Mouse (Mus musculus): ENCODE measurements around the gene Tenm4.
A peak's percentile ranks its signal among the peaks of the same experiment; 100 is the strongest.

The Tenm4 gene

DNA sequence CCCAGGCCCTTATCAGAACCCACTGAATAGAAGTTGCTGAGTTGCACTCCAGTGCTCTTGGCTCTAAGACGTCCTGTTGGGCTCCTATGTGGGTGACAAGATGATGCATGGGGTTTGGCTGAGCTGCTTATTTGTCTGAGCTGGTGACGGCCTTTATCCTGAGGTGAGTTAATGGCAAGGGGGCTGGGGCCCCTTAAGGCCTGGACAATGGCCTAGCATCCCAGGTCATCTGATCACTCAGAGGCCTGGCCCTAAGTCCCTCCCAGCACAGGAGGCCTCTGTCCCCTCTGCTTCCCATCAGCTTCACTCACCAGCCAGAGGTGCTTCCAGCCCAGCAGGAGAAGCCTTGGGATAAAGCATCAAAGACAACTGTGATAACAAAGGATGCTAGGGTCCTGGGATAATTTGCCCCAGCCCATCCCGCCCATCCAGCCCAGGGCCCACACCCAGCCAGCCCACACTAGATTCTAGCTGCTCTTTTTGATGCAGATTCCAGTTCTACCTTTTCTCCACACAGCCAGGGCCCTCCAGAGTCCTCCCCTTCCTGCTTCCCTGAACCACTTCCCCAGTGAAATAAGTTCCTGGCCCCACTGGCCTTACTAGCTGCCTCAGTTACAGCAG is 484.2 kb downstream of the Tenm4 start:
- no peak for DNase-seq

DNA sequence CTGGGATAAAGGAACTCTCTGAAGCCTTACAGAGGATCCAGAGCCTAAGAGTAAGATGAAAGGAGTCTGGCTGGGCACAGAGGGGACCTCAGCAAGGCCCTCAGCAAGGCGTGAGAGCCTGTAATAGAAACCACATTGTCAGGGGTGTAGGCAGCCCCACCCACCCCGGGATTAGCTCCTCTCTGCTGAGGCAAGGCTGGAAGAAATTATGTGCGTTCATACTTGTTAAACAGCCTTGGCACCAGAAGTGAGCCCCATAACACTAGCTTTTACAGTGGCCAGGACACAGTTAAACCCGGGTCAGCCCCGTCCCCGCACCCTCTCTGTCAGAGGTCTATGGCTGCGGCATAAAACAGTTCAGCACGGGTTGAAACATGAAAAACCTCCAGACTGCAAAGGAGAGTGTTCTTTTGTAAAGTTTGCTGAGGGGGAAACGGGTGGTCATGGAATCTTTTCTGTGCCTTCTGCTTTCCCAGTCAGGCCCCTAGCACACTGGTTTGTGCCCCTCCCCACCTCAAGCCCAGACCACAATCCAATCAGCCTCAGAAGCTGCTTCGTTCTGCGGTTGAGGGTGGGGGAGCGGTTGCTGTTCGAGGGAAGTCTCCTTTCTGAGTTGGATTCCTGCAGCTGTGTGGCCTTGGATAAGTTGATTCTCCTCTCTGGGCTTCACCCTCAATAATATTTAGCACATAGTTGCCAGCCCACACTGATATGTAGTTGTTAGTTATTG is 486.2 kb downstream of the Tenm4 start:
- no peak for DNase-seq

GRCm38 (mm10) chr7:96657857-96658580 is 487.0 kb downstream of the Tenm4 start:
- DNase-seq, result no peak

GRCm38 (mm10) chr7:96660907-96661306 is 489.9 kb downstream of the Tenm4 start:
- no peak for DNase-seq

DNA sequence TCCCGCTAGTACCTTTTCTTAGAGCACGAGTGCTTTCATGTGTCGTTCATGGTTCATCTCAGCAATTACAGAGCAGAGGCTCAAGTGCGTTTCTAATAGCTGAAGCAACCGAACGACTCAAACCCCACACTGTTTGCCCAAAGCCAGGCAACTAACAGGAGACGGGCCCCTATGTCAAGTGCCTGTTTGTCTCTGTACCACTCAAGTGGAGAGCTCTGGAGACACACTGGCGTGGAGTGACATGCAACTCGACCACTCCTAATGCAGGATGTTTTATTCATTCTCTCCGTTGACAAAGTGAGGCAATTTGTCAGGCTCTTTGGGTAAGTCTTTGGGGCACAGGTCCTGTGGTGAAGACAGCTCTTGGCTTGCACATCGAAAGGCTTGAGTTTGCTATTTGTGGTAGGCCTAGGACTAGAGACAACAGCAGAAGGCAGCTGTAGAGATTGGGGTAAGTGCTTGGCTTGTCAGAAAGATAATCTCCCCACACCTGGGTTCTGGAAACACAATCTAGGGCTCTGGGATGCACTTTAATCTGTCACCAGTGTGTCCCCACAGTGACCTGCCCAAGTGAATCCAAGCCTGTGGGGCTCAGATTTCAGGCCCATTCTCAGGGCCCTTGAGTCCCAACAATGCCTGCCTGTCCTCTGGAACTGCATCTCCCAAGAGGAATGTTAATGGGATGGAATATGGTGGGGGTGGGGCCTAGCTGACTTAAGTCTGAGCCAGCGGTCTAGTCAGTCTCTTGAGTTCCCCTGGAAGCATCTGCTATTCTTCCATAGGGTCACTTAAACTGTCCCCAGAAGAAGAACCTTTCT is 490.5 kb downstream of the Tenm4 start:
- DNase-seq, result no peak

DNA sequence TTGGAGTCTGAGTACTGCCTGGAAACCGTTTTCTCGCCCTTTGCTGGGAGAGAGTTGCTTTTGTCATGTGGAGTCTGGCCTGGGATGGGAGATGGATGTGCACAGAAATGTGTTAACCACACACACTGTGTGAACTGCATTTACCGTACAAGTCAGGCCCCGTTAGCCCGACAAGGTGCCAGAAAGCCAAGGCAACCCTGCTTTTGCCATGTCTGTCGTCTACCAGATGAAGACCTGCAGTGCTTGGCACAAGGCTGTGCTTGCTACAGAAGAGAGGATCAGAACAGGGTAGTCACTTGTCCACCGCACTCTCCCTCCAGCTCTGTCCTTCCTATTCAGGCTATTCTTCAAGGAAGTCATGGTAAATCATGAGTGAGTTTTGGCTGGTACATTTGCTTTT is 492.3 kb downstream of the Tenm4 start:
- DNase-seq, result no peak

DNA sequence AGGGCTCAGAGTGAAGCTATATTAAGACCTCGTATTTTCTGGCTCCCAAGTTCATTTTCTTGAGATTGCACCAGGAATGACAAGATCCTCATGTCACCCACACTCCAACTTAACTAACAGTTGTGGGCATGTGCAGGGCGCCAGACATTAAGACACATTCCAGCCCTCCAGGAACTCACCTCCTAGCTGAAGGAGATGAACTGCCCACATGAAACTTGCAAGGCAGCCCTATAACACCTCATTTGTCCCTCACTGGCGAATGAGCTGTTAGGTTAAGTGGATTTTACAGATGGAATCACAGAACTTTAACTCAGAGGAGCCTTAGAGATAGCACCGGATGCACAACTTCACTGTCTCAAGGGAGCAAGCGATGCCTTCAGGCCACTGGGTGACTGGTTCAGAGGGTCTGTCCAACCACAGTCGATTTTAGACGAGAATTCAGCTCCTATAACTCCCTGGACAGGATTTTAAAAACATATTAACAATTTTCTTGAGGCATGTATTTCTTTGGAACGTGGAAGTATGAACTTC is 495.4 kb downstream of the Tenm4 start:
- no peak for DNase-seq

- DNase-seq, result no peak
Observed at GRCm38 (mm10) chr7:96667688-96668087, 496.6 kb downstream of the Tenm4 start.

GRCm38 (mm10) chr7:96670095-96670494 is 499.0 kb downstream of the Tenm4 start:
- DNase-seq, result no peak

DNA sequence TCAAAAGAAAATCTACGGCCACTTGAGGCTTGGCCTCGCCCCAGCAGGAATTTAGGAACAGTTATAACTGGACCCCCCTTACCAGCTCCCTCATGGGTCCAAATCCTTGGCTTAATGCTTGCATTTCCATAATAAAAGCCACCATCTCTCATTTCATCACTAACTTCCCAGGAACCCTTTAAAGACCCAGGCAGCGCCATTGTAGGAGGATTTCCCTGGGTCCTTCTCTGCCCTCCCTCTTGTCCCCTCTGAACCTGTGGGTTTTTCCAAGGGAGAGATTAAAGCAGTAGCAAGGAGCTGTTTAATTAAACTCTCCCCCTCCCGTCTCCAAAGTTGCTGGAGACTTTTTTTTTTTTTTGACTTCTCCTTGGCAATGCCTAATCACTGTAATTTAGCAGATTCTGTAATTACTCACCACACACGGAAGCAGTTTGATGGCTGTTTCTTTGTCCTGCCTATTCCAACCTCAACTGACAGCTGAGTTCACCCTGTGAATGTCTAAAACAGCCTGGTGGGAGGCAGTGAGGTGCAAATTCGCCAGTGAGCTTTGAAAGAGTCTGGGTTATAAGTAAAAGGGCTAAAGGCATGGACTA is 501.4 kb downstream of the Tenm4 start:
- DNase-seq, result no peak

DNA sequence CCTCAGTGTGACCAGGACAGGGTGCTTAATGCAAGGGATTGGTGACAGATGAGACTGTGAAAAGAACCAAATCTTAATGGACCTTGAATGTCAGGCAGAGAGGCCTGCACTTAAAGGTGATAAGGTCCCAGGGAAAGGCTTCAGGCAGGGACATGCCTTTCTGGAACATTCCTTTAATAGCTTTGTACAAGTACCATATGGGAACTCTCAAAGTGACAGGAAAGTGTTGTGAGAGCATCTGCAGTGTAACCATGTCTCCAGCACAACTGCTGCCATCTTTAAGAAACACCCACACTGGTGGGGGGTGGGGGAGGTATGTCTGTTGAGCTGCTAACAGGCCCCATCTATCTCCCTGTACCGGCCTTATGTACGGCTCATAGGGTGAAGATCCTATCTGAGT is 506.0 kb downstream of the Tenm4 start:
- DNase-seq, result no peak

DNA sequence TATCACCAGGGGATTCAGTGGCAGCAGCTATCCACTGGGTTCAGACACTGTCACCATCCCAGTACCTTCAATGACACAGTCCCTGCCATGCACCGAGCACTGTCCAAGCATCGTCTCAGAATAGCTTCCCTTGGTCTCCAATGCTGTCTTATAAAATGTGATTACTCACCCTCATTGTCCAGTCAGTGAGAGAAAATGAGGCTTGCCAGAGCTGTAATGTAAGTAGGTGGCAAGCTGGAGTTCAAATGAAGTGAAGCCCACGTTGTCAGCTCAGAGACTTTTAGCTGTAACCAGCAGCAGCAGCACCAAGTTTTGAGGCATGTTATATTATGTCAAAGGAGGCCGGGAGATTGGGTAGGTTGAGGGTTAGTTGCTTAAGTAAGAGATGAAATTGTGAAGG is 507.2 kb downstream of the Tenm4 start:
- DNase-seq, result no peak

DNA sequence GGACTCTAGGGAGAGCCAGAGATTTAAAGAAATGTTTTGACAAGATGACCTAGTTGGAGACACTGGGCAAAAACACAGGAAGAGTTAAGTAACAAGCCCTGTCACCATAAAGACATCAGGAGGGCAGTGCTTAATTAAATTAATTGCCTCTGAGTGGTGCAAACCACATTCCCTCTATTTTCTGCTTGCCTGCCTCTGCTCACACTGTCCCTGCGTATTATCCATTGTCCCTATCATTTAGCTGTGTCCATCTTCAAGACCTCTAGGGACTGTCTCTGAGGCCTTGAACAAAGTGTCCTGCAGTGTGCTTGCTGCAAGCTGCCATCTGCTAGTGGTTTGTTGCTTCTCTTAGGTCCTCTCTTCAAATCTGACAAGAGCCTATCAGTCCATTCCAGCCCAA is 508.7 kb downstream of the Tenm4 start:
- DNase-seq, result no peak

DNA sequence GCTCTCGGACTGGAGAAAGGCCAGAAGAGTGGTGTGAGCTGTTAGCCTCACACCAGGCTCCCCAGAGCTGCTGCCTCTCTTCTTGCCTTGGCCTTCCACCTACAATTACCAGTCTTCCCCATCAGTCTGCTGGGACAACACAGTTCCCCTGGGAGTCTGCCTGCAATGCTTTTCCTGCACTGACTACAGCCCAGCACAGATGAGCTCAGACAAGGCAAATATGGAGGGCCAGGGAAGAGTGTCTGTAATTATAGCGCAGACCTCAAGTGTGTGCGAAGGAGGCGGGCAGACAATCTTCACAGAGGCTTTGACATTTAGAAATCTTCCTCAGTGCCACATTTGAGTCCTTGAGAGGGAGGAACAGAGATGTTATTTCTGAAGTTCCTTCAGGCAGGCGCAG is 509.4 kb downstream of the Tenm4 start:
- peak; percentile 45 for DNase-seq

DNA sequence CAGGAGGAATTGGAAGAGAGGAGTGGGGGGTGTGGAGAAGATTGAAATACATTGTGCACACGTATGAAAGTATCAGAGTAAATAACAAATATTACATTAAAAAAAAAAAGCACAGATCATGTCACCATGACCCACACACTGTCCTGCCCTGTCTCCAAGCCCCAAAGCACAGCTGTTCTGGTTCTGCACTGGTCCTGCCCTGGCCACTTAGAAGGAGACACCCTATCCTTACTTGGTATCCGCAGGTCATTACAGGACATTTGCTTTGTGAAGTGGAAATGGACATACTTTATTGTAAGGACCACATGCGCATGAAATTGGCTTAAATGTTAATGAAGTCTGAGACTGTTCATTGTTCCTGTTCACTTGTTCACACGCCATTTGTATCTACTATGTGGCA is 510.8 kb downstream of the Tenm4 start:
- no peak for DNase-seq

DNA sequence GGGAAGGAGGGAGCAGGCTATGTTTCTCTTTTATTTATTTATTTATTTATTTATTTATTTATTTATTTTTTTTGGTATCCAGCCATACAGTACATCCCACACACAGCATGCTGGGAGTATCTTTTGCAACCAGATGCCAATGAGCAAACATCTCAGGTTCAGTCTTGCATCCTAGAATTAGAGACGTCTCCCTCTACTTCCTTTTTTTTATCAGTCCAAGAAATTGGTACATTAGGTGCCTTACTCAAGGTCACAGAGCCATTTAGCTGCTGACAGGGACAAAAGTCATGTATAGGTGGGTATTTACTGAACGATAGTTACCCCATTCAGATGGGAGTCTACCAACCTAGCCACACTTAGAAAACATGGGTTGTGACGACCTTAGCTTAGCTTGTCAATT is 517.1 kb downstream of the Tenm4 start:
- DNase-seq, result no peak

- DNase-seq, result no peak
Observed at GRCm38 (mm10) chr7:96701097-96701845, 530.2 kb downstream of the Tenm4 start.

DNA sequence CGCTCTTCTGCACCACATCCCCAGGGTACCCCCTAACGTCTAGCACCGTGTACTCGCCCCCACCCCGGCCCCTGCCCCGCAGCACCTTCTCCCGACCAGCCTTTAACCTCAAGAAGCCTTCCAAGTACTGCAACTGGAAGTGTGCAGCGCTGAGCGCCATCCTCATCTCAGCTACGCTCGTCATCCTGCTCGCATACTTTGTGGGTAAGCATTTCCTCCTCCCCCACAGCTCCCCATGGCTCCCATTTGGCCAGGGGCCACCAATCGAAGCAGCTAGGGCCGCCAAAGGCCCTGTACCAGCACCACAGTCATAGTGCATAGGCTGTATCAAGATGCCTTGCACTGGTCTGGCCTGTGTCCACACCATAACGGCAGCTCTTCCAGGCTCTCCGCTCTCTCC is 532.9 kb downstream of the Tenm4 start:
- DNase-seq, result no peak

- DNase-seq, result no peak
Observed at GRCm38 (mm10) chr7:96705307-96706129, 534.5 kb downstream of the Tenm4 start.

DNA sequence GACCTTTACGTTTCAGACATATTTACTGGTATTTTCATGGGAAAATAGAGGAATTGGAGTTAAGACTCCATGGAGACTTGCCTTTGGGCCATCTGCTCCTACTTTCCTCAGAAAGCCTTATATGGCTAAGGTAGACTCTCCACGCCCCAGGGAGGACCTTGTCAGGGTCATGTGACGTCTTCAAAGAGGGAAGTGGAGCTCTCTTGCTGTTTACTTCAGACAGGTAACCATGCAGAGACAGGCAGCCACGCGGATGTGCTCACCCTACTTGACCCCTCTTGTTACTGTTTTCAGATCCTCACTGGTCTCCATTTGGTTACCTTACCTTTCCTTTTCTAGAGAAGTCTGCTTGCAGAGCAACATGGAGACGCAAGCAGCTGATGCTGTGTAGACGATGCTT is 535.5 kb downstream of the Tenm4 start:
- no peak for DNase-seq

GRCm38 (mm10) chr7:96707112-96707511 is 536.1 kb downstream of the Tenm4 start:
- no peak for DNase-seq

All from right cerebral cortex, postnatal 25 days (tissue).